Mouse (Mus musculus) liver, adult 2 months (tissue): ENCODE results near the gene Patz1.

ENCODE experiments used
- CTCF ChIP-seq: fragments of 200-500 bp; IDR thresholded peaks from 2 replicates; pipeline ENCODE4 v1.5.1; 2011; ENCODE audit warnings: low read depth, low read length, control low read depth
- POLR2A ChIP-seq: fragments of 200-500 bp; IDR thresholded peaks from 2 replicates; pipeline ENCODE4 v1.6.1; 2011; ENCODE audit warnings: low read length, control low read depth; ENCODE audit not compliant: insufficient read depth; ENCODE audit errors: extremely low read depth

GRCm38 (mm10) chr11:3292062-3292421 is 3.4 kb downstream of the Patz1 start:
- TF ChIP-seq POLR2A (no peak), CTCF (no peak)
